Mouse (Mus musculus): ENCODE measurements around the gene Bicra. TPM values are rescaled to one million over a fixed set of nuclear protein-coding genes. Genes with fewer than 3 reads are reported as not detected.

The Bicra gene
- polyA plus RNA-seq, 1 experiment from 2014 or later: 10.4 TPM

- peaks cover 9% of the 10 kb centered on the region for H3K36me3 ChIP-seq
- ATAC-seq (ENCODE audit: insufficient number of reproducible peaks, insufficient read depth, low FRiP score, low TSS enrichment, low read depth): no peak
- H3K9ac ChIP-seq: no peak overlapping the region
- peak overlapping the region; percentile 98 for H3K27ac ChIP-seq
- peak overlapping the region; percentile 49 for H3K4me2 ChIP-seq
- H3K27me3 ChIP-seq: no peaks in the 10 kb centered on the region
- H3K9me3 ChIP-seq: no peaks in the 10 kb centered on the region
- peaks cover 57% of the 10 kb centered on the region for H3K4me1 ChIP-seq
- H3K4me3 ChIP-seq: no peak overlapping the region
- 83% methylated on average over 32 of the region's 32 CpGs for WGBS
Observed at GRCm38 (mm10) chr7:15963798-15964652, 83.7 kb downstream of the Bicra start.

GRCm38 (mm10) chr7:15962311-15963288 lies 85.1 kb downstream of the Bicra start:
- H3K4me3 ChIP-seq: peak overlapping the region; percentile 14
- no peaks in the 10 kb centered on the region for H3K9me3 ChIP-seq
- peak; percentile 76 for ATAC-seq (ENCODE audit: insufficient number of reproducible peaks, insufficient read depth, low FRiP score, low TSS enrichment, low read depth)
- peak overlapping the region; percentile 49 for H3K4me2 ChIP-seq
- peaks cover 57% of the 10 kb centered on the region for H3K4me1 ChIP-seq
- no peaks in the 10 kb centered on the region for H3K27me3 ChIP-seq
- peak overlapping the region; percentile 98 for H3K27ac ChIP-seq
- 8% methylated on average over 12 of the region's 12 CpGs for WGBS
- peaks cover 23% of the 10 kb centered on the region for H3K36me3 ChIP-seq
- H3K9ac ChIP-seq: peak overlapping the region; percentile 54

- peaks cover 31% of the 10 kb centered on the region for H3K36me3 ChIP-seq
- no peaks in the 10 kb centered on the region for H3K9me3 ChIP-seq
- peak overlapping the region; percentile 98 for H3K27ac ChIP-seq
- peak overlapping the region; percentile 54; the same call in 1 of the 2 replicates for H3K9ac ChIP-seq
- H3K4me1 ChIP-seq: peaks cover 56% of the 10 kb centered on the region
- peak overlapping the region; percentile 49 for H3K4me2 ChIP-seq
- no peak overlapping the region for H3K4me3 ChIP-seq
- WGBS: 77% methylated on average over 7 of the region's 7 CpGs
- no peaks in the 10 kb centered on the region for H3K27me3 ChIP-seq
- ATAC-seq (ENCODE audit: insufficient number of reproducible peaks, insufficient read depth, low FRiP score, low TSS enrichment, low read depth): no peak
Observed at GRCm38 (mm10) chr7:15961798-15962197, 85.9 kb downstream of the Bicra start.

- Histone ChIP-seq H3K4me1 (peaks cover 54% of the 10 kb centered on the region), H3K36me3 (peaks cover 36% of the 10 kb centered on the region), H3K9ac (no peak overlapping the region), H3K27ac (peak overlapping the region; percentile 98; the same call in 1 of the 2 replicates), H3K9me3 (no peaks in the 10 kb centered on the region), H3K4me2 (no peak overlapping the region), H3K4me3 (no peak overlapping the region), H3K27me3 (peaks cover 2% of the 10 kb centered on the region; the same call in 1 of the 2 replicates)
- 50% methylated on average over 4 of the region's 4 CpGs for WGBS
- ATAC-seq (ENCODE audit: insufficient number of reproducible peaks, insufficient read depth, low FRiP score, low TSS enrichment, low read depth): no peak
Observed at GRCm38 (mm10) chr7:15961239-15961638, 86.5 kb downstream of the Bicra start.

GRCm38 (mm10) chr7:15960691-15961090 lies 87.0 kb downstream of the Bicra start:
- WGBS: 45% methylated on average over 4 of the region's 4 CpGs
- no peak overlapping the region for H3K4me3 ChIP-seq
- H3K9ac ChIP-seq: no peak overlapping the region
- H3K27me3 ChIP-seq: peaks cover 6% of the 10 kb centered on the region
- no peaks in the 10 kb centered on the region for H3K9me3 ChIP-seq
- H3K4me2 ChIP-seq: no peak overlapping the region
- ATAC-seq (ENCODE audit: insufficient number of reproducible peaks, insufficient read depth, low FRiP score, low TSS enrichment, low read depth): no peak
- H3K27ac ChIP-seq: no peak overlapping the region
- H3K36me3 ChIP-seq: peaks cover 41% of the 10 kb centered on the region
- peaks cover 54% of the 10 kb centered on the region for H3K4me1 ChIP-seq

- 69% methylated on average over 5 of the region's 5 CpGs for WGBS
- Histone ChIP-seq H3K27me3 (peaks cover 6% of the 10 kb centered on the region), H3K36me3 (peaks cover 82% of the 10 kb centered on the region), H3K9me3 (no peaks in the 10 kb centered on the region), H3K9ac (no peak overlapping the region), H3K4me3 (no peak overlapping the region), H3K27ac (no peak overlapping the region), H3K4me2 (no peak overlapping the region; the same call in 1 of the 2 replicates), H3K4me1 (peaks cover 26% of the 10 kb centered on the region)
- no peak for ATAC-seq (ENCODE audit: insufficient number of reproducible peaks, insufficient read depth, low FRiP score, low TSS enrichment, low read depth)
Observed at GRCm38 (mm10) chr7:15956143-15956542, 91.6 kb downstream of the Bicra start.

- WGBS: 25% methylated on average over 7 of the region's 7 CpGs
- Histone ChIP-seq H3K4me3 (no peak overlapping the region), H3K4me2 (peak overlapping the region; percentile 39), H3K9ac (peak overlapping the region; percentile 55), H3K27ac (peak overlapping the region; percentile 35; the same call in 1 of the 2 replicates), H3K4me1 (peaks cover 20% of the 10 kb centered on the region), H3K9me3 (no peaks in the 10 kb centered on the region), H3K36me3 (peaks cover 88% of the 10 kb centered on the region), H3K27me3 (peaks cover 6% of the 10 kb centered on the region)
- no peak for ATAC-seq (ENCODE audit: insufficient number of reproducible peaks, insufficient read depth, low FRiP score, low TSS enrichment, low read depth)
Observed at GRCm38 (mm10) chr7:15955509-15955908, 92.2 kb downstream of the Bicra start.

- peaks cover 93% of the 10 kb centered on the region for H3K36me3 ChIP-seq
- H3K4me1 ChIP-seq: peaks cover 20% of the 10 kb centered on the region
- H3K4me2 ChIP-seq: peak overlapping the region; percentile 39
- peak overlapping the region; percentile 55 for H3K9ac ChIP-seq
- H3K9me3 ChIP-seq: no peaks in the 10 kb centered on the region
- 11% methylated on average over 21 of the region's 21 CpGs for WGBS
- ATAC-seq (ENCODE audit: insufficient number of reproducible peaks, insufficient read depth, low FRiP score, low TSS enrichment, low read depth): no peak; the same call in 1 of the 2 replicates
- H3K27me3 ChIP-seq: peaks cover 6% of the 10 kb centered on the region
- peak overlapping the region; percentile 35; the same call in 1 of the 2 replicates for H3K27ac ChIP-seq
- H3K4me3 ChIP-seq: no peak overlapping the region
Observed at GRCm38 (mm10) chr7:15954978-15955443, 92.7 kb downstream of the Bicra start.

- Histone ChIP-seq H3K27ac (peak overlapping the region; percentile 35), H3K4me2 (no peak overlapping the region), H3K36me3 (peaks cover 94% of the 10 kb centered on the region), H3K4me3 (no peak overlapping the region), H3K9ac (no peak overlapping the region), H3K4me1 (peaks cover 20% of the 10 kb centered on the region), H3K27me3 (peaks cover 6% of the 10 kb centered on the region), H3K9me3 (no peaks in the 10 kb centered on the region)
- 73% methylated on average over 7 of the region's 7 CpGs for WGBS
- ATAC-seq (ENCODE audit: insufficient number of reproducible peaks, insufficient read depth, low FRiP score, low TSS enrichment, low read depth): no peak
Observed at GRCm38 (mm10) chr7:15954436-15954835, 93.3 kb downstream of the Bicra start.

- H3K9ac ChIP-seq: no peak overlapping the region
- H3K9me3 ChIP-seq: no peaks in the 10 kb centered on the region
- peak overlapping the region; percentile 35 for H3K27ac ChIP-seq
- peaks cover 30% of the 10 kb centered on the region for H3K4me1 ChIP-seq
- H3K36me3 ChIP-seq: peaks cover 85% of the 10 kb centered on the region
- no peak overlapping the region for H3K4me2 ChIP-seq
- no peak for ATAC-seq (ENCODE audit: insufficient number of reproducible peaks, insufficient read depth, low FRiP score, low TSS enrichment, low read depth)
- peaks cover 6% of the 10 kb centered on the region for H3K27me3 ChIP-seq
- WGBS: 79% methylated on average over 13 of the region's 13 CpGs
- H3K4me3 ChIP-seq: no peak overlapping the region
Observed at GRCm38 (mm10) chr7:15953307-15954074, 94.2 kb downstream of the Bicra start.
